Mouse (Mus musculus) cerebellum, postnatal 4 days (tissue): ENCODE results near the gene Cask.
A peak's percentile ranks its signal among the peaks of the same experiment; 100 is the strongest.

Experiments used
- DNase-seq, 2 experiments: peaks; one replicate each; pipeline ENCODE4 v3.0.0; 2022; ENCODE audit warnings: low spot score in 2 of 2, mixed read lengths in 1 of 2

Cask gene

GRCm38 (mm10) chrX:13469160-13470116 is 381.7 kb downstream of the Cask start:
- no peak for DNase-seq

GRCm38 (mm10) chrX:13467121-13467571 is 384.0 kb downstream of the Cask start:
- peak in 1 of 2 experiments; percentile 10 for DNase-seq
